Mouse (Mus musculus) gonadal fat pad, adult 2 months (tissue): ENCODE data around the gene Drg2. TPM values are rescaled to one million over a fixed set of nuclear protein-coding genes. Genes with fewer than 3 reads are reported as not detected.
"Not testable (repeated sequence)": the region's sequence is repeated elsewhere in the genome, so short reads cannot be mapped to it uniquely, and the experiment has no call there.

Experiments
- DNase-seq: peaks from one replicate; pipeline ENCODE4 v3.0.0-alpha.2; 2012; ENCODE audit warnings: low read depth
- polyA plus RNA-seq: library from polyadenylated mRNA; depleted of rRNA; stranded (reverse); fragments of >200 nt; gene quantifications from 2 replicates; pipeline ENCODE4 v1.2.3, GENCODE M21; 2012; rRNA removed

Drg2 gene
- 53.2 and 60.5 TPM in 2 replicates for polyA plus RNA-seq

DNA sequence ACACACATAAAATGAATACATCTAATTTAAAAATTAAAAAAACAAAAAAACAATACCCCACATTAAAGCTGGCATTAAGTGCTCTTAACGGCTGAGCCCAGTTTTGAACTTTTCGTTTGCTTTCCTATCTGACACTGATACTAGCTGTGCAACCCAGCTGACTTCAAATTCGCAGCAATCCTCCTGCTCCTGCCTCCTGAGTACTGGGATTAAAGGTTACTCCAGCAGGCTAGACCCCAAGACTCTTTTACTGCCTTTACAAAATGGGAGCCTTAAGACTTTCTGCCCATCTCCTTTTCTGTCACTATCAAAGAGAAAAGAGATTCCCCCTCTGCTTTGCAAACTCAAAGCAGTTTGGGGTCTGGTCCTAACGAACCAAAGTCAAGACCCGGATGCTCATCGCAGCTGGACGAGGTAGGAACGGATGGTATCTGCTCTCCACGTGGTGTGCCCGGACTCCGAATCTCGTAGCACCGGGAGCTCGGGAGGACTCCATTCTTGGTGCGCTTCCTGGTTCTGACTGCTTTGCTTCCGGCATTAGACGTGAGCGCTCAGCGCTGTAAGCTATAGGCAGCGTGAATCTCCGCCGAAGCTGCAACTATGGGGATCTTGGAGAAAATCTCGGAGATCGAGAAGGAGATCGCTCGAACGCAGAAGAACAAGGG is at the start of gene Drg2:
Gene Drg2, plus strand, starts transcription at position 512 of the 665 bp plus-strand sequence.
- peak; percentile 33 for DNase-seq

DNA sequence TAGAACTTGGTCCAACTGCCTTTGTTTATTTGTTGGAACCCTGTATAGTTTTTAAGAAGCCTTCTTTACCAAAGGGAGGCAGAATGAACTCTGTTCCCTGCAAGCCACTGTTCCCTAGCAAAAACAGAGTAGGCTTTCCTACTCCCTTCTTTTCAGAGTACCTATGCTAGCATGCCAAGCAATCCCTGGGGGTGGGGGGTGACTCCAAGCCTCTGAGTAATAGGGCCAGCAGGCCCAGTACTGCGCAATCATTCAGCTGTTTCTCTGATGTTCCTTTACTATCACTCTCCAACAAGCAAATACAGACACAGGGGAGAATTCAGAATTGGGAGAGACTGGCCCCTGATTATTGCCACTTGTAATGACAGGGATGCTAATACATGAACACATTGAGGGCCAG is 47.8 kb upstream of the Drg2 start:
- DNase-seq, result no peak

DNA sequence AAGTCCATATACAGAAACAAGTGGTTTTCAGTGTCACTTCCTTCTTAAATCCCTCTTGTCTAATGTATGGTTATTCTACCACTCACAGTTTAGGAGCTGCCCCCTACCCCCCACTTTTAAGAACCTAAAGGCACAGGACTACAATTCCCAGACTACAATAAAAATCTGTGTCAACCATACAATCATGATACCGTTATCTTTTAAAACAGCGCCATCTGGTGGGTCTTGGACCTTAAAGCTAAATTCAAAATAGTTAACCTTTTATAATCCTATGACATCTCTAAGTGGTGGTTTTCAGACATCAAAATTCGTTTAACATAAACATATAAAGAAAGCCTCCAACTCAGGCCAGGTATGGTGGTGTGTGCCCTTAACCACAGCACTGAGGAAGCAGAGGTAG is 42.2 kb upstream of the Drg2 start:
- DNase-seq, result no peak

DNA sequence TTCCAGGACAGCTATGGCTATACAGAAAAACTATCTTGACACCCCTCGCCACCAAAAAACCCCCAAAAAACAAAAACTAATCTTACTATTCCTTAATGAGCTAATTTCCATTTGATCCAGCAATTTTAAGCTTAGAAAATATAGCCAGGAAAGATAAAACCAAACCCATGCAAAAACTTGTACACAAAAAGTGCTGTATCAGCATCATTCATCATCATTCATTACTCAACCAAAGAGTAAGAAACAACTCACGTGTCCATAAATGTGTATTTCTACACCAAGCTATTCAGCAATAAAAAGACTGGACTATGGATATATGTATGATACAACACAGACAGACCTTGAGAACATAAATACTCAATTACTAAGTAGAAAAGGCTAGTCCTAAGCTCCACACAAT is 41.5 kb upstream of the Drg2 start:
- no peak for DNase-seq

DNA sequence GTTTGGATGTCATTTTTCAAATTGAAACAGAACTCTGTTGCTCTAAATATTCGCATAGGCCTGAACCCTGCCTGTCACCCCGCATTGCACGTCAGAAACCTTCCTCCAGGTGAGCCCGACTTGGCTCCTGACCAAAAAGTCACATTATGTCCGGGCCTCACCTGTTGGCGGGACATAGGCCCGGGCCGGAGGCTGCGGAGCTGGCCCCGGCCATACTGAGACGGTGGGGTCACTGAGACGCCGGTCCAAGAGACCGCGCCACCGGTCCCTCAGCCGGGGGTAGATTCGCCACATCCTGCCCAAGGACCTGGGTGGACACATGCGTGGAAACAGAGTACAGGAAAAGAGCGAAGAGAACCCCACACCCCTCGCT is 37.8 kb upstream of the Drg2 start:
- no peak for DNase-seq

DNA sequence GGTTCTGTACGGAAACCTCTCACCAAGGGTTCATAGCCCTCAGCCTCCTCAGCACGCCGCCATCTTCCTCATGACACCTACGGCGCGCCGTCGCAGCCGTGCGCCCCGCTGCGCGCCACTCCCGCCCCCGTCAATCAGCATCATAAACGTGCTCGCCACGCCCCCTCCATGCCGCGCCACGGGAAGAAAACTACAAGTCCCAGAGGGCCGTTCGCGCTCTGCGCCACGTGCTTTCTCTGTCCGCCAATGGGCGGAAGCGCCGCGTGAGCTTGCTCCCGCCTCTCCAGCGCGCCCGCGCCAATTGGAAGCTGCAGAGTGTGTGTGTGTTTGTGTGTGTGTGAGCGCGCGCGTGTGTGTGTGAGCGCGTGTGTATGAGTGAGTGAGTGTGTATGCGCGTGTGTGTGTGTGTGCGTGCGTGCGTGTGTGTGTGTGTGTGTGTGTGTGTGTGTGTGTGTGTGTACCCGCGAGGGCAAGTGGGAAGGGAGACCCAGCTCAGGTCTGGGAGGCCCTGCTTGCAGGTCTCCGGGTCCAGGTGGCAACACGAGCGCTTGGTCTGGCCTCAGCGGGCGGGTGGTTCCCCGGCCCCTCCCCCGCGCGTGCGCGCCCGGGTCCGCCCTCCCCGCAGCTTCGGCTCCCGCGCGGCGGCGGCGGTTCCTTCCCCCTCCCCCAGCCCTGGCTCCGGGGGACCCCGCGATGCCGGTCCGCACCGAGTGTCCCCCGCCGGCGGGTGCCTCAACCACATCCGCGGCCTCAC is 37.3 kb upstream of the Drg2 start, which contains the start of gene Gid4:
Gene Gid4, plus strand, starts transcription at position 183 of the 754 bp plus-strand sequence.
- DNase-seq, result peak; percentile 81

DNA sequence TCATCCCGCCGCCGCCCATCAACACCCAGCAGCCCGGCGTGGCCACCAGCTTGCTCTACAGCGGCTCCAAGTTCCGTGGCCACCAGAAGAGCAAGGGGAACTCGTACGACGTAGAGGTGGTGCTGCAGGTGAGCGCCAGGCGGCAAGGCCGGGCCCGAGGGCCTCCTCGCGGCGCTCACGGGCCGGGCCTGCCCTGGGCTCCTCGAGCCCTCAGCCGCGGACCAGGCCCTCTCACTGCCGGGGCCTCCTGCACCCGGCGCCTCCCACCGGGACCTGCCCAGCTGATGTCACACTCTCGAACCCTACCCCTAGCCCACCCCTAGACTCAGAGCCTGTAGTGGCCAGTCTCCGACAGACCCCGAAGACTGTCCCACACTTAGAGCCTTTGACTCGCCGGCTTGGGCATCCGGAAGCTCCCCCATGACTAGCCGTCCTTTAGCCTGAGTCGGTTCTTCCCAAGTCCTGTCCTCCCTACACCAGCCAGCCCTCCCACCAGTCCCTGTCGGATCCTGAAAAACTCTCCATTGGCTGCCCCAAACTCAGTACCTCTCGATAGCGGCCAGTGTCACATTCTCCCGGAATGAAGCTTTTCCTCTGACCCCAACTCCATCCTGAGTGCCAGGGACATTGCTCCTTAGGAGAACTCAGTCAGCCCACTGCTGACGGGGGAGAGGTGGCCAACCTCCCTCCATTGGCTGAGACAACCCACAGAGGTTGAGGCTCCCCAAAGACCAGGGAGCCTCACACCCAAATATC is 36.5 kb upstream of the Drg2 start, which contains the start of gene Atpaf2:
Gene Atpaf2, minus strand, starts transcription at position 741 of the 756 bp plus-strand sequence.
- no peak for DNase-seq

DNA sequence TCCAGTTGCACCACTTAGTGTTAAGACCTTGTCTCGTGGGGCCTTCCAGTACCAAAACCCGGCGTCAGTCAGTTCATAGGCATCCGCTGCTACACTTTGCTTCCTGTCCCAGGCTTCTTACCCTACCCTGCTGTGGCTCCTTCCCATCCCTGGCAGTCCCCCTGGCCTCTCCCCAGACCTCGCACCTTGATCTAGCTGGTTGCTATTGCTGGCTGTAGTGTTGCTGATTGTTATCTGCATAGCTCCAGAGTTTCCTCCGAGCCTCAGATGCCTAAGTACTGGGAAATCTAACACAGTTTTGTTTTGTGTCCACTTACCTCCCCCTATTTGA is 36.0 kb upstream of the Drg2 start:
- no peak for DNase-seq

DNA sequence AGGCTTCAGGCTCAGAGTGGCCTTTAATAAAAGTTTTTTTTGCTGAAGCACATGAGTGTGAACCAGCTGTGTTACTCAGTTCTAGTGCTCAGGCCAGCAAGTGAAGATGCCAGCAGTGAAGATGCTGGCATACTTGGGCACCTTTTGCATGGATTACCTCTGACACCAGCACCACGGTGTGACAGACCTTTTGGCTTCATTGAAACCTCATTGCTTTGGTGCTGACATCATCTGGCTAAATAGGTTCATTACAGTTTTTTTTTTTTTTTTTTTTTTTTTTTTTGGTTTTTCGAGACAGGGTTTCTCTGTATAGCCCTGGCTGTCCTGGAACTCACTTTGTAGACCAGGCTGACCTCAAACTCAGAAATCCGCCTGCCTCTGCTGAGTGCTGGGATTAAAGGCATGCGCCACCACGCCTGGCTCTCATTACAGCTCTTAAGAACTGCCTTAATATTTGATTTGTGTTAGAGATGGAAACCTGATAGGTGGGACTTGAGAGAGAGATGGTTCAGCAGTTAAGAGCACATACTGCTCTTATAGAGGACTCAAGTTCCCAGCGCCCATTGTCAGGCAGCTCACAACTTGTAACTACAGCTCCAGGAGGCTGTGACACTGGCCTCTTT is 32.2 kb upstream of the Drg2 start:
- DNase-seq, result no peak

DNA sequence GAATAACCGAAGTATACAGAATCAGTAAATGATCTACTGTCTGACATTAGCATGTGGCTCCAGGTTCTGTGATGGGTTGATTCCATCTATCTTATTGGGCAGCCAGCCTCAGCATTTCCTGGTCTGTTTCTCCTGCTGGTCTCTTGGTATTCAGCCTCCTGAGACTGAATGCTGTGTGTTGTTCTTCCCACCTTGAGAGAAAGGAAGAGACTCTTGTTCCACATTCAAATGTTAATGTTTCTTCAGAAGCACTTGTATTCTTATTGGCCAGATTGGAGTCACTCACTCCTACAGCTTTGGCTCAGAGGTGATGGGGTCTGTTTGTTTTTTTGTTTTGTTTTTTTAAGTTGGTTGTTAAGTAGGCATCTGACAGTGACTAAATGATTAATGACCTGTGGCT is 31.4 kb upstream of the Drg2 start:
- no peak for DNase-seq

DNA sequence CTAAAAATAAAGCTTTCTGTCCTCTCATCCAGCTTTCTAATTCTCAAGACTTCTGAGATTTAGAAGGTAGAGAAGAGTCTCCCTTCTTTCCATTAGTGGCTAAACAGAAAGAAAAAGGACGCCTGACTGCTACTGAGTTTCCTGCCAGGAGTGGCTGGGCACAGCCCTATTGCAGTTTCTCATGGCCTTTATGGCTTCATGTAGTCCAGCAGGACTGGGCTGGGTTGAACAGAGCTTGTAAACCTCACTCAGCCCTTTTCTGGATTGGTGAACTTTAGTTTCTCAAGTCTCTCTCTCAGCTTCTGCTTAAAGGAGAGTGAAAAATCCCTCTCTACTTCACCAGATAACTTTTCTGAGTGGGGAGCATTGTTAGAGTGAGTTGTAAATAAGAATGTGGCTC is 28.0 kb upstream of the Drg2 start:
- DNase-seq, result no peak

DNA sequence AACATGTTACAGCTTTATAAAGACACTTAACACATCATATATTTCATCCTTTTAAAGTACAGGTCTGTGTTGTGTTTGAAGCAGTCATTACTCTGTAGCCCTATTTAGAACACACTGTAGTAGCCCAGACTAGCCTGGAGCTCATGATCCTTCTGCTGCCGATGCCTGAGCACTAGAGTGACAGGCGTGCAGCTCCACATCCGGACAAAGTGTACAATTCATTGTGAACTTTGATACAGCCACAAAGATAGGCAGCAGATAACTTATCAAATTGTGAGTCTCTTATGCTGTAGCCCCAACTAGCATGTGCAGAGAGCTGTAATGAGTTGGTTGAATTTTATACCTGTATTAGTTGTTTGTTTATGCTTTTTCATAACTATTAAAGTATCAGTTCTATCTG is 26.8 kb upstream of the Drg2 start:
- DNase-seq, result no peak

DNA sequence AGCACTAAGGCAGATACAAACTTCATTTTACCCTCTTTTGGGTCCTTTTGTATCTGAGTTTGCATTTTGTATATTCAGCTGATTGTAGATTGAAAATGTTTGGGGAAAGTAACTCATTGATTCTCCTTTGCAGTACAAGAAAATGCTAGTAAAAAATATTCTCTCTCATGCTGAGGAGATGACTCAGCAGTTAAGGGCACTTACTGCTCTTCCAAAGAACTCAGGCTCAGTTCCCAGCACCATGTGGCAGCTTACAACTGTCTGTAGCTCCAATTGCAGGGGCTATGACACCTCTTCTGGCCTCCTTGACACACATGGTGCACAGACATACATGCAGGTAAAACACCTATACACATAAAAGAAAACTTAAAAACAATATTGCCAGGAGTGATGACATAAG is 20.9 kb upstream of the Drg2 start:
- no peak for DNase-seq

DNA sequence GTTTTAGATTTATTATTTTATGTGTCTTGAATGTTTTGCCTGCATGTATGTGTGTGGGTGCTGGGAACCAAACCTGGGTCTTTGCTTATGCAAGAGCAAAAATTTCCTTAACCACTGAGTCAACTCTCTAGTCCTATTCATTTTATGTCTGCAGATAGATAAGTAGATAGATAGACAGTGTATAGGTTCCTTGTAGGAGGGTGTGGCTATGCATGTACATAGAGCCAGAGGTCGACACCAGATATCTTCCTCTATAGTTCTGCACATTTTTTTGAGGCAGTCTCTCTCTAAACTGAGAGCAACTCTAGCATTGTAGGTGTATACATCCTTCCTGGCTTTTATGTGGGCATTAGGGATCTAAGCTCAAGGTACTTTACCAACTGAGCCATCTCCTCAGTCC is 19.3 kb upstream of the Drg2 start:
- no peak for DNase-seq

DNA sequence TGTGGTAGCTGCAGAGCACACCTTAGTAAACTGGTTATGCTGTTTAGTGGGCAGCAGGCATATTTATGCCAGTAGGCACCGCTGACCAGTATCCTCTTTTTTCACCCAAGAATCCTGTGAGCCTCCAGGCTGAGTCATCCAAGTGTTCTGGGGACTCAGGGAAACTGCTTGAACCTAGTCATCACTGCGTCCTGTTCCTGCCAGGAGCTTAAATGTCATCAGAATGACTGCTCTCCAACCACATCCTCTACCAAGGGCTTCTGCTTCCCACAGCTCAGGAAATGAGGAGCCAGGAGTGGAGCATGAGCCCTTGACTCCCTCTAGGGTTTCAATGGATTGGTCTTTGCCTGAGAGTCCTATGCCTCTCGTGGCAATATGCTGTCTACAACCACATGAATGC is 17.8 kb upstream of the Drg2 start:
- no peak for DNase-seq

DNA sequence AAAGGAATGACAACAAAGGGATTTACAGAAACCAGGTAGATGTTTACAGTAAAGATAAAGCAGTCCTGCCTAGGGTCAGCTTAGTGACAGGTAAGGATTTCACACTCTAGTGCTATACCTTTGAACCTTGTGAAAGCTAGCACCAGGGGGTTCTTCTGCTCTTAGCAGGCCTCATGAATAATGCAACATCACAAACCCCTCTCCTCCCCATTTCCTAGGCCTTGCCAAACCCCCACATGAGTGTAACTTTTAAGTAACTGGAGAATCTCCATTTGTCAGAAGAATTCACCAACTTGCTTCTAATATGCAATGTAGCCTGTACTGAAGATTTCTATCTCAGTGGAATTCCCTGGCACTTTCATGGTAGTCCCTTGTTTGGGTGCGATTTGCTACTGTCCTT is 14.8 kb upstream of the Drg2 start:
- DNase-seq, result not testable (repeated sequence)

DNA sequence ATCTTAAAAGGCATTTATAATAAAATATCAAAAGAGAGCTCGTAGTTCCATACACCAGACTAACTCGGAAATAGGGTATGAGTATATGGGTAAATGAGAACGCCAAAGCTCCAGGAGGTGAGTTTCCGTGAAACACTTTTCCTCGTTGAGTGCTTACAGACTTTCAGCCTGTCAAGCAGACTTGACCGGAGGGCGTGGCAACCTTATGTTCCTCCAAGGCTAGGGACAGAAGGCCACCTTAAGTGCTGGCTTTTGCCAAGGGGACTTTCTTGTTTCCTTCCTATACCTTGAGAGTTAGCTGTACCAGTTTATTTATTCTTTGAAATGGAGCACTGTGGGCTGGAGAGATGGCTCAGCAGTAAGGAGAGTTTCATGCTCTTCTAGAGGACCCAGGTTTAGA is 14.2 kb upstream of the Drg2 start:
- no peak for DNase-seq

DNA sequence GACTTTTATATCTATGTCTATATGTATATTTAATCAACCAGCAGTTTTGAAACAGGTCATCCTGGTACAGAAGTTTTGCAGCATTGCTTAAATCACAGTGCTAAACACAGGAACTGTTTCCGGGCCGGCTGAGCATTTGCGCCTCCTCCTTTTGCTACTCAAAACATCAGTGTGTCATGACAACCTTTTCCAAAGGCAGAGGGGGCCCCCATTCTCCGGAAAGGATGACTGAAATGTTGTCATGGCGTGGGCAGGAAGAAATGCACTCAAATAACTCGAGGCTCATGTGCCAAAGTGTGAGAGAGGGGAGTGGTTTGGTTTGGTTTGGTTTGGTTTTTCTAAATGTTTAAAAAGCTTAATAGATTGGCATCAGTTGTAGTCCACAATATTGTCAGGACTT is 11.5 kb upstream of the Drg2 start:
- no peak for DNase-seq

DNA sequence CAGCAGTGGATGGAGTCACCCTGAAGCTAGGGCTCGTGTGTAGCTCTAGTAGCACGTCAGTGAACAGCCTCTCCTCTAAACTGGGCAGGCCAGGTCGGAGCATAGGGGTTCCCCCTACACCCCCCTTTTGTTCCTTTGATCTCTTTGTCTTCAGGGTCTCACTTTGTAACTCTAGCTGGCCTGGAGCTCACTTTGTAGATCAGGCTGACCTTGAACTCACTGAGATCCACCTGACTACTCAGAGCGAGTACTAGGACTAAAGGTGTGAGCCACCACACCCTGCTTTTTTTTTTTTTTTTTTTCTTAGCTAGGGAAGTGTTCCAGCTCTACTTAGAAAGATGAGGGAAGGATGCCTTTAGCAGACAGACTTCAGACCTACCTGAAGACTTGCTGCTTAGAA is 10.4 kb upstream of the Drg2 start:
- DNase-seq, result no peak

DNA sequence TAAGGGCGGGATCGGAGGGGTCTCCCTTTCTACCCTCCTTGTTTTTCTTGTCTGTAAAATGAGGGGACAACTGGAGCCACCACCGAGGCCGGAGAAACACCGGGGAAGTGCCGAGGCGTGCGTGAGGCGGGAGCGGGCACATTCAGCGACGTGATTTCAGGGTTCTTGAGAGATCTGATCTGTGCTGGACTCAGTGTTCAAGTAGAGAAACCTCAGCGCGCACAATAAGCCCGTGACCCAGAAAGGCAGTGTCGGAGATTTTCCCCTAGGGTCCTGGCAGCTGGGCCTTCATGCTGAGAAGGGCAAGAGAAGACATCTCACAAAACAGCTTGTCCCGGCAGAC is 325 bp downstream of the Drg2 start:
- no peak for DNase-seq

DNA sequence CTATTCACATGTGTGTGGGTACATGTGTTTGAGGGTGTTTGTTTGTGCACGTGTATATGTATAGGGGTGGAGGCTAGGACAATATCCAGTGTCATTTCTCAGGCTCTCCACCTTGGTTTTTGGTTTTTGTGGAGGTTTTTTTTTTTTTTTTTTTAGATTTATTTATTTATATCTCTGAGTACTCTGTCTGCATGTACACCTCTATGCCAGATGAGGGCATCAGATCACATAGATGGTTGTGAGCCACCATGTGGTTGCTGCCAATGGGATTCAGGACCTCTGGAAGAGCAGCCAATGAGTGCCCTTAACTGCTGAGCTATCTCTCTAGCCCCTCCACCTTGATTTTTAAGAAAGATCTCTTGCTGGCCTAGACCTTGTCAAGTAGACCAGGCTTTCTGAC is 3.6 kb downstream of the Drg2 start:
- no peak for DNase-seq

DNA sequence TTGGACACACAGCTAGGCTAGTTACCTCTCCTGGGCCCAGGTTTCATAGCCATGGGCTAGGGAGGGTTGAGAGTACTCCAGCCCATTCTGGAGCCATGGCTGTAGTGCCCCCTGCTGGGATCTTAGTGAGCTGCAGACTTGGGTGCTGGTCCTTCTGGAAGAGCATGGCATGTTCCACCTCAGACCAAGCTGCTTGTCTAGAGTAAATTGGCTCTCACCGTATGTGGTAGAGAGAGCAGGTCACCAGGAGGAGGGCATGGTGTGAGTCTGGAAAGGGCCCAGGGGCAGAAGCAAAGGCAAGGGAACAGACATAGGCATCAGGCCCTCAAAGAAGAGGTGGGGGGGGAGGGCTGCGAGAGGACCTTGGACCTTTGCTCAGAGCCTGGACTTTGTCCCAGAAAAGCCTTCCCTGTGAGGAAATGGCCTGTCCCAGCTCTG is 11.6 kb downstream of the Drg2 start:
- DNase-seq, result no peak

DNA sequence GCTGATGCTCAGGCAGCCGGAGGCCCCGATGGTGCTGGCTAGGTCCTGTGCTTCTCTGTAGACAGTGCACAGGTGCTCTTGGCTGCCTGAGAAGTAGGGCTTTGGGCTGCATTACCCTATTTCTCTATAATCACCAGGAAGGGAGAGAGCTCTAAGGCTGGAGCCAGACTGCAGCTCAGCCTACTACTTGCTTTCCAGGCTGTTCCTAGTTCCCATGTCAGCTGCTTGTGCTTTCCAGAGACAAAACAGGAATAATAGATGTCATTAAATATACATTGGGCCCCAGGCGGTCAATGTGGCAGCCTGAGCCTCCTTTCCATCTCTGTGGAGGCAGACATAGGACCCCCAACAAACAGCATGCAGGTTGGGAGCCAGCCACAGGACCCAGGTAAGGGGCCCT is 14.6 kb downstream of the Drg2 start, which contains the start of gene Myo15:
Gene Myo15, plus strand, starts transcription at position 301 of the 400 bp plus-strand sequence.
- DNase-seq, result no peak
